Mouse (Mus musculus) embryonic facial prominence, embryonic 11.5 days (tissue): ENCODE measurements around the gene Trmu. TPM values are rescaled to one million over a fixed set of nuclear protein-coding genes. Genes with fewer than 3 reads are reported as not detected.

ENCODE experiments used
- ATAC-seq: fragments of 200-750 bp; cut with Nextera tagmentation; replicated peaks from 2 replicates; pipeline ENCODE4 v1.8.0; 2017; ENCODE audit warnings: low read depth; ENCODE audit not compliant: insufficient number of reproducible peaks, low FRiP score, low TSS enrichment
- DNase-seq: peaks from one replicate; pipeline ENCODE4 v3.0.0-alpha.2; 2015; ENCODE audit warnings: low spot score
- H3K27ac ChIP-seq: fragments of 300-500 bp; sonication (generic); replicated peaks from 2 replicates; pipeline ENCODE4 v1.5.1; 2014; ENCODE audit warnings: mild to moderate bottlenecking, low read depth, low read length, control low read depth
- H3K27me3 ChIP-seq: fragments of 300-500 bp; sonication (generic); 2 replicates; pipeline ENCODE4 v1.6.1; 2014; ENCODE audit warnings: mild to moderate bottlenecking, low read length, moderate library complexity, mixed read lengths; ENCODE audit not compliant: control insufficient read depth, insufficient read depth
- H3K36me3 ChIP-seq: fragments of 300-500 bp; sonication (generic); replicated peaks from 2 replicates; pipeline ENCODE4 v1.6.1; 2014; ENCODE audit warnings: low read depth, mild to moderate bottlenecking, low read length, moderate library complexity, mixed read lengths; ENCODE audit not compliant: control insufficient read depth, insufficient read depth
- H3K4me1 ChIP-seq: fragments of 300-500 bp; sonication (generic); 2 replicates; pipeline ENCODE4 v1.6.1; 2014; ENCODE audit warnings: low read length, mixed read lengths; ENCODE audit not compliant: control insufficient read depth, insufficient read depth
- H3K4me2 ChIP-seq: fragments of 300-500 bp; sonication (generic); 2 replicates; pipeline ENCODE4 v1.6.1; 2014; ENCODE audit warnings: low read depth, mild to moderate bottlenecking, control low read depth, low read length, moderate library complexity
- H3K4me3 ChIP-seq: fragments of 300-500 bp; sonication (generic); 2 replicates; pipeline ENCODE4 v1.5.1; 2014; ENCODE audit warnings: low read depth, low read length, control low read depth
- H3K9ac ChIP-seq: fragments of 300-500 bp; sonication (generic); replicated peaks from 2 replicates; pipeline ENCODE4 v1.6.1; 2014; ENCODE audit warnings: mild to moderate bottlenecking, control low read depth, low read length
- H3K9me3 ChIP-seq: fragments of 300-500 bp; sonication (generic); replicated peaks from 2 replicates; pipeline ENCODE4 v1.6.1; 2016; ENCODE audit warnings: mild to moderate bottlenecking, low read length, inconsistent platforms, mixed read lengths; ENCODE audit not compliant: control insufficient read depth
- WGBS: fragments of 180-500 bp; shearing (Covaris S2); extraction: QIAGEN DNeasy Blood & Tissue Kit; methylation state at CpG from one replicate; pipeline ENCODE4 v1.1.7; 2014; 5-methylcytosine and 5-hydroxymethylcytosine counted together
- polyA plus RNA-seq: library from polyadenylated mRNA; unstranded; fragments of >200 nt; fragmentation: Nextera tagmentation; extraction: Ambion mirVana; gene quantifications from 2 replicates; pipeline ENCODE4 v1.2.1, GENCODE M21; 2014

The Trmu gene
- polyA plus RNA-seq, 1 experiment from 2014 or later, result 30.7 TPM

DNA sequence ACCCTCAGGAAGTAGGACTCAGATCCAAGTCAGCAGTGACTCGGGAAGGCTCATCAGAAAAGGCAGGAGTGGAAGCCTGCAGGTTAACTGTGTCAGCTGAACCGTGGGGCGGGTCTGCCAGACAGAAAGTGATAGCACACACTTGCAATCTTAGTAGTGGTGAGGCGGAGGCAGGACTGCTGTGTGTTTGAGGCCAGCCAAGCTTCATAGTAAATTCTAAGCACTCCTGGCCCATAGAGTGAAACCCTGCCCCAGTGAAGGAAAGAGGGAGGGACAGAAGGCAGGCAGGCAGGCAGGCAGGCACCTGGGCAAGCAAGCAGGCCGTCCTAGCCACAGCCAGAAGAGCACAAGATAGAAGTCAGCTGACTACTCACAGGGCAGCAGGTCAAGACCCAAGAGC is 6.5 kb downstream of the Trmu start:
- ATAC-seq (no peak), DNase-seq (no peak)
- 84% methylated on average over 5 of the region's 5 CpGs for WGBS
- no peaks in the 10 kb centered on the region for H3K4me1 ChIP-seq
- H3K4me2 ChIP-seq, result no peak overlapping the region
- H3K4me3 ChIP-seq, result no peak overlapping the region
- H3K9me3 ChIP-seq, result no peaks in the 10 kb centered on the region
- H3K27me3 ChIP-seq, result no peaks in the 10 kb centered on the region
- H3K9ac ChIP-seq, result no peak overlapping the region
- H3K27ac ChIP-seq, result no peak overlapping the region
- no peaks in the 10 kb centered on the region; the same call in none of the 2 replicates for H3K36me3 ChIP-seq

DNA sequence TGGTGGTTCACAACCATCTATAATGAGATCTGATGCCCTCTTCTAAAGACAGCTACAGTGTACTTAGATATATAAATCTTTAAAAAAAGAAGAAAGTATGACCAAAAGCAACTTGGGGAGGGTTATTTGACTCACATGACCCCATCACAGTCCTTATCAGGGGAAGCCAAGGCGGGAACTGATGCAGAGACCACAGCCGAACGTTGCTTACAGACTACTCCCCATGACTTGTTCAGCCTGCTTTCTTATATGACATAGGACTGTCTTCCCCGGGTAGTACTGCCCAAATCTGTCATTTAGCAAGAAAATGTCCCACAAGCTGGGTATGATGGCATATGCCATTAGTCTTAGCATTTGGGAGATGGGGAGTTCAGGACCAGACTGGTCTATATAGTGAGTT is 10.1 kb downstream of the Trmu start:
- no peak overlapping the region for H3K27ac ChIP-seq
- no peaks in the 10 kb centered on the region for H3K27me3 ChIP-seq
- H3K4me1 ChIP-seq, result no peaks in the 10 kb centered on the region
- H3K9ac ChIP-seq, result no peak overlapping the region
- 90% methylated on average over 4 of the region's 4 CpGs for WGBS
- no peak for DNase-seq
- no peak overlapping the region for H3K4me3 ChIP-seq
- H3K36me3 ChIP-seq, result no peaks in the 10 kb centered on the region; the same call in none of the 2 replicates
- no peak overlapping the region for H3K4me2 ChIP-seq
- no peak for ATAC-seq
- H3K9me3 ChIP-seq, result no peaks in the 10 kb centered on the region

GRCm38 (mm10) chr15:85891971-85892370 is 12.9 kb downstream of the Trmu start:
- Histone ChIP-seq H3K4me2 (no peak overlapping the region), H3K4me3 (no peak overlapping the region), H3K36me3 (peaks cover 3% of the 10 kb centered on the region), H3K27ac (no peak overlapping the region), H3K27me3 (no peaks in the 10 kb centered on the region), H3K9ac (no peak overlapping the region), H3K9me3 (no peaks in the 10 kb centered on the region), H3K4me1 (no peaks in the 10 kb centered on the region)
- no peak for ATAC-seq
- WGBS, result 87% methylated on average over 10 of the region's 10 CpGs
- DNase-seq, result no peak

DNA sequence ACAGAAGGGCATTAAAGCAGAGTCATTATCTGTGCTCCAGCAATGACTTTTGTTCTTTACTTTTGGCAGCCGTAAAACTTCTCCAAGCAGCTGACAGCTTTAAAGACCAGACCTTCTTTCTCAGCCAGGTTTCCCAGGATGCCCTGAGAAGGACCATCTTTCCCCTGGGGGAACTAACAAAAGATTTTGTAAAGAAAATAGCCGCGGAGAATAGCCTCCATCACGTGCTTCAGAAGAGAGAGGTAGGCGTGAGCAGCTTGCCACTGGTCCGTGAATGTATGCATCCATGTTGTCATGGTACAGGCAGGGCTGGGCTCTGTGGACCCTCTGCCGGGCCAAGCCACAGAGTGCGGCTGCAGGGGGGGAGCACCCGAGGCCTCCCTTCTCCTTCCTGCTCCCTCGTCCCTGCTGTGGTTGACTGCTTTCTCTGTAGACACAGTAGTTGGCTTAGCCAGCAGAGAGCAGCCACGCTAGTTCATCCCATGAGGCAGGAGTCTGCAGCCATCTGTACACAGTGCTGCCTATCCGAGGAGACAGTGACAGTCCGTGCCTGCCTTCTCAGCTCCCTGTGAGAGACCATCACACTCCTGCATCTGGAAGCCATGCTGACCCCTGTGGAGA is 13.5 kb downstream of the Trmu start:
- no peak overlapping the region for H3K9ac ChIP-seq
- H3K9me3 ChIP-seq, result no peaks in the 10 kb centered on the region
- H3K4me3 ChIP-seq, result no peak overlapping the region
- no peak overlapping the region for H3K4me2 ChIP-seq
- H3K4me1 ChIP-seq, result no peaks in the 10 kb centered on the region
- H3K27me3 ChIP-seq, result no peaks in the 10 kb centered on the region
- peaks cover 3% of the 10 kb centered on the region for H3K36me3 ChIP-seq
- 87% methylated on average over 13 of the region's 13 CpGs for WGBS
- no peak overlapping the region for H3K27ac ChIP-seq
- no peak for ATAC-seq
- DNase-seq, result no peak

DNA sequence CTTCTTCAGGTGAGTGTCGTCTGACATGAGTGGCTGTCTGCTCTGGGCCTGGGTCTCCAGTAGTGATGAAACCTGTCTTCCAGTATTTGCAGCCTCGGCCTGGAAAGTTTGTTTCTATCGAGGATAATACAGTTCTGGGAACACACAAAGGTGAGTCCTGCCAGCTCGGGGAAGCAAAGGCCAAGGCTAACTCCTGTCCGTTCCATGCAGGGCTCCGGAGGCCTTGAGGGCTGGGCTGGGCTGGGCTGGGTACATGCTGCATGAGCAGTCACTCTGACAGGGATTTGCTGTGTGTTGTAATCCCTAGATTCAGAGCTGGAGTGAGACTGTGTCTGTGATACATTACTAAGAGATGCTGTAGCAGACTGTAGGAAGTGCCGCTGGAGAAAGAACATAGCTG is 14.8 kb downstream of the Trmu start:
- Histone ChIP-seq H3K27me3 (no peaks in the 10 kb centered on the region), H3K4me1 (no peaks in the 10 kb centered on the region)

DNA sequence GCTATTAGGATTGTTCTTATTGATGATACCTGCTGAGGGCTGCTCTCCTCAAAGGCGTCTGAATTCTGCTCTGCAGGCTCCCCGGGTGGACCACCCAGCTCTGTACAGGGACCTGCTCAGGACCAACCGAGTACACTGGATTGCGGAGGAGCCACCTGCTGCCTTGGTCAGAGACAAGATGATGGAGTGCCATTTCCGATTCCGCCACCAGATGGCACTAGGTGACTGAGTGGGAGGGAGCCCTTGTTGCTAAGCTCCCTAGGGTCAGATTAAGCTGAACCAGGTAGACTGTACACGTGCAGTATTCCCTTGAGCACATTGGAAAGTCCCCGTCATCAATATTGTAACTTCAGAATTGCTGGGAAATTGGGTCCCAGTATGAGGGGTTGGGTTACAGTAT is 17.2 kb downstream of the Trmu start:
- ATAC-seq, result peak; percentile 42; the same call in 1 of the 2 replicates

More for the DNA sequence above, 14.8 kb downstream of the Trmu start:
- Histone ChIP-seq H3K9me3 (no peaks in the 10 kb centered on the region), H3K4me2 (no peak overlapping the region), H3K9ac (no peak overlapping the region), H3K36me3 (peaks cover 3% of the 10 kb centered on the region; the same call in 1 of the 2 replicates), H3K27ac (no peak overlapping the region), H3K4me3 (no peak overlapping the region)
- ATAC-seq, result no peak
- no peak for DNase-seq
- 90% methylated on average over 7 of the region's 7 CpGs for WGBS

DNA sequence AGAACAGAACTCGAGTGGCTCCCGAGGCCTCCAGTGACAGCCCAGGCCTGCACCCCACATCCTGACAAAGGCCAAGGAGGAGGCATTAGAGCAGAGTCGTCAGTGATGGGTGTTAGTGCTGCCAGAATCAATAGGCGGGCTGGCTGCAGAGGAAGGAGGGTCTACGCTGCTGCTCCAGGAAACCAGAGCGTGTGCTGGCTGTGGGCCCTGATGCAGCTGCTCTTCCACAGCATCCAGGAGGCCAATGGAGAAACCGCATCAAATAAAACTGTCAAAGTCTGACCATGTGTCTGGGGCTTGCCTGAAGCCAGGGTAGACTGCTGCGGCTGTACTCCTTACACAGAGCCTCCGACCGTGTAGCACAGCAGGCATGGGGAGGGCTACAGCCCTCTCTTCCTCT is 18.0 kb downstream of the Trmu start:
- DNase-seq, result no peak
- H3K27me3 ChIP-seq, result no peaks in the 10 kb centered on the region
- peaks cover 3% of the 10 kb centered on the region; the same call in 1 of the 2 replicates for H3K36me3 ChIP-seq
- H3K4me2 ChIP-seq, result no peak overlapping the region
- no peak for ATAC-seq
- WGBS, result 89% methylated on average over 10 of the region's 10 CpGs
- H3K4me3 ChIP-seq, result no peak overlapping the region
- H3K9ac ChIP-seq, result no peak overlapping the region
- H3K9me3 ChIP-seq, result no peaks in the 10 kb centered on the region
- H3K4me1 ChIP-seq, result no peaks in the 10 kb centered on the region
- H3K27ac ChIP-seq, result no peak overlapping the region

More for the DNA sequence above, 17.2 kb downstream of the Trmu start:
- Histone ChIP-seq H3K27ac (no peak overlapping the region), H3K9ac (no peak overlapping the region), H3K27me3 (no peaks in the 10 kb centered on the region), H3K4me1 (no peaks in the 10 kb centered on the region), H3K36me3 (peaks cover 3% of the 10 kb centered on the region; the same call in 1 of the 2 replicates), H3K4me2 (no peak overlapping the region), H3K4me3 (no peak overlapping the region), H3K9me3 (no peaks in the 10 kb centered on the region)
- 14% methylated on average over 8 of the region's 8 CpGs for WGBS
- peak; percentile 86 for DNase-seq

- Histone ChIP-seq H3K27ac (no peak overlapping the region), H3K4me3 (no peak overlapping the region), H3K27me3 (no peaks in the 10 kb centered on the region), H3K36me3 (peaks cover 2% of the 10 kb centered on the region; the same call in 1 of the 2 replicates), H3K4me1 (no peaks in the 10 kb centered on the region), H3K9me3 (no peaks in the 10 kb centered on the region), H3K9ac (no peak overlapping the region), H3K4me2 (no peak overlapping the region)
- DNase-seq, result no peak
- ATAC-seq, result no peak
- 68% methylated on average over 6 of the region's 6 CpGs for WGBS
These were observed 20.3 kb downstream of the Trmu start for GRCm38 (mm10) chr15:85899396-85899795.
